Mouse (Mus musculus): ENCODE data around the gene Cps1.

DNA sequence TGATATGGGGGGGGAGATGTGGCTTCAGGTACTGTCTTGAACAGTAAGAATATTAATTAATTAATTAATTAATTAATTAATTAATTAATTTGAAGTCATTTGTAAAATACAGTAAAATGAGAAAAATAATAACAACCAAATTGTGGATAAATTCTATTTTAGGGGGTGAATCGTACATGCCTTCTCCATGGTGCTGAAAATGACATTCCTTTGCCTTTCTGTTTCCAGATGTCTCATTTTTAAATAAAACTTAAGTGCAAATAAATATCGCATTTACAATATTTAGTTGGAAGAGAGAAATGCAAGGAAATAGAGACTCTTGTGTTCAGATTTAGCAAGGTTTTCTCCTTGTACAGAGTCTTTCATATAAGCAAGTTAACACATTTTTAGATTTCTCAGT, 112.0 kb downstream of the Cps1 start:
- TF ChIP-seq CTCF (IDR thresholded peaks at IDR 0.05; ENCODE audit: low read depth) (no peak), EP300 (optimal IDR thresholded peaks at IDR 0.05) (no peak)
